Mouse (Mus musculus): ENCODE measurements at regions not wholly inside any gene's neighbourhood (a gene's known extent, or its start where the extent isn't known, plus 50 kb on each side); places are given as distances from the start of the nearest gene placed in this dataset.

DNA sequence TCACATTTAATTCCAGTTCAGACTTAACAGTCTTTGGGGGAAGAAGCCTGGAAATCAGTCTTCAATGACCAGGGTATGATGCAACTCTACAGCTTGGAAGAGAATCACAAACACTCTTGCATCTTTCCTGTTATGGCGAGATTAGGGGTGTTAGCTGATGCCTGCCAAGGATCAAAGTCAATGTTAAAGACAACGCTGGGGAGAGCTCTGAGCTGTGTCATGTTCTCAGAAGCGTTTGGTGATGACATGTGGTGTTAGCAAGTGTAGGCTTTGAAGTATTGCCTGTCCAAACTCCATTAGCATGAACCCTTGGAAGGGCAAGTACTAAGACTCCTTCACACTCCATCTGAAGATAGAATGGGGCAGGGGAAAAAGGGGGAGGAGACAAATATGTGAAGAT lies 187.7 kb upstream of the 1700056E22Rik start:
- TF ChIP-seq POLR2A (IDR thresholded peaks at IDR 0.05; ENCODE audit: control insufficient read depth, low read depth, low read length) (no peak), CTCF (IDR thresholded peaks at IDR 0.05; ENCODE audit: control insufficient read depth, insufficient read depth, insufficient replicate concordance, low read depth, low read length) (no peak)
